Mouse (Mus musculus) brown adipose tissue, adult 24 weeks (tissue): ENCODE measurements at regions not wholly inside any gene's neighbourhood (a gene's known extent, or its start where the extent isn't known, plus 50 kb on each side); places are given as distances from the start of the nearest gene placed in this dataset.

Experiments
- H3K27ac ChIP-seq: fragments of 200-500 bp; replicated peaks from 2 replicates; pipeline ENCODE4 v1.5.1; 2012; ENCODE audit warnings: low read depth, mild to moderate bottlenecking, low read length
- H3K4me1 ChIP-seq: fragments of 200-500 bp; 2 replicates; pipeline ENCODE4 v1.6.1; 2012; ENCODE audit warnings: low read length, mixed read lengths; ENCODE audit not compliant: control insufficient read depth, insufficient read depth, insufficient read length
- H3K4me3 ChIP-seq: fragments of 200-500 bp; 2 replicates; pipeline ENCODE4 v1.5.1; 2012; ENCODE audit warnings: low read depth, mild to moderate bottlenecking, low read length, moderate library complexity; ENCODE audit not compliant: insufficient read depth

GRCm38 (mm10) chr2:106318695-106319266 lies 315.4 kb upstream of the Dnajc24 start:
- Histone ChIP-seq H3K27ac (no peak overlapping the region), H3K4me3 (no peak overlapping the region), H3K4me1 (no peaks in the 10 kb centered on the region)

- Histone ChIP-seq H3K4me1 (no peaks in the 10 kb centered on the region), H3K27ac (no peak overlapping the region), H3K4me3 (no peak overlapping the region)
Observed at GRCm38 (mm10) chr2:106346781-106347180, 343.4 kb upstream of the Dnajc24 start.

- Histone ChIP-seq H3K4me3 (no peak overlapping the region), H3K27ac (no peak overlapping the region), H3K4me1 (no peaks in the 10 kb centered on the region)
Observed at GRCm38 (mm10) chr2:106347249-106347648, 343.9 kb upstream of the Dnajc24 start.

GRCm38 (mm10) chr2:106355565-106355964 lies 337.5 kb upstream of the Mpped2 start:
- Histone ChIP-seq H3K4me3 (no peak overlapping the region), H3K4me1 (no peaks in the 10 kb centered on the region), H3K27ac (no peak overlapping the region)

- Histone ChIP-seq H3K4me1 (no peaks in the 10 kb centered on the region), H3K4me3 (no peak overlapping the region), H3K27ac (no peak overlapping the region)
Observed at GRCm38 (mm10) chr2:106355984-106356547, 337.0 kb upstream of the Mpped2 start.

GRCm38 (mm10) chr2:106368641-106369040 lies 324.4 kb upstream of the Mpped2 start:
- Histone ChIP-seq H3K4me3 (no peak overlapping the region), H3K4me1 (no peaks in the 10 kb centered on the region), H3K27ac (no peak overlapping the region)

- Histone ChIP-seq H3K4me1 (no peaks in the 10 kb centered on the region), H3K27ac (no peak overlapping the region), H3K4me3 (no peak overlapping the region)
Observed at GRCm38 (mm10) chr2:106383415-106384285, 309.4 kb upstream of the Mpped2 start.

- Histone ChIP-seq H3K4me3 (no peak overlapping the region), H3K27ac (no peak overlapping the region), H3K4me1 (no peaks in the 10 kb centered on the region)
Observed at GRCm38 (mm10) chr2:106384286-106384595, 308.8 kb upstream of the Mpped2 start.

GRCm38 (mm10) chr2:106384842-106385241 lies 308.2 kb upstream of the Mpped2 start:
- H3K4me3 ChIP-seq: no peak overlapping the region
- no peaks in the 10 kb centered on the region for H3K4me1 ChIP-seq
- H3K27ac ChIP-seq: no peak overlapping the region

- no peak overlapping the region for H3K27ac ChIP-seq
- no peaks in the 10 kb centered on the region for H3K4me1 ChIP-seq
- H3K4me3 ChIP-seq: no peak overlapping the region
Observed at GRCm38 (mm10) chr2:106412158-106412557, 280.9 kb upstream of the Mpped2 start.

GRCm38 (mm10) chr2:106415474-106416019 lies 277.5 kb upstream of the Mpped2 start:
- no peak overlapping the region for H3K4me3 ChIP-seq
- no peaks in the 10 kb centered on the region for H3K4me1 ChIP-seq
- H3K27ac ChIP-seq: no peak overlapping the region

GRCm38 (mm10) chr2:106418181-106418580 lies 274.9 kb upstream of the Mpped2 start:
- H3K27ac ChIP-seq: no peak overlapping the region
- H3K4me3 ChIP-seq: no peak overlapping the region
- H3K4me1 ChIP-seq: no peaks in the 10 kb centered on the region

- Histone ChIP-seq H3K27ac (no peak overlapping the region), H3K4me1 (no peaks in the 10 kb centered on the region), H3K4me3 (no peak overlapping the region)
Observed at GRCm38 (mm10) chr2:106424974-106425373, 268.1 kb upstream of the Mpped2 start.

- Histone ChIP-seq H3K27ac (no peak overlapping the region), H3K4me1 (no peaks in the 10 kb centered on the region), H3K4me3 (no peak overlapping the region)
Observed at GRCm38 (mm10) chr2:106425451-106425881, 267.6 kb upstream of the Mpped2 start.

GRCm38 (mm10) chr2:106426010-106426409 lies 267.1 kb upstream of the Mpped2 start:
- no peaks in the 10 kb centered on the region for H3K4me1 ChIP-seq
- H3K4me3 ChIP-seq: no peak overlapping the region
- H3K27ac ChIP-seq: no peak overlapping the region
